Mouse (Mus musculus): ENCODE results near the gene Xirp2. TPM values are rescaled to one million over a fixed set of nuclear protein-coding genes. Genes with fewer than 3 reads are reported as not detected.

Xirp2 gene
- polyA plus RNA-seq (2012; rRNA removed) = not detected in 2 replicates

GRCm38 (mm10) chr2:67445780-67446179, at the start of gene Xirp2:
TSS of gene Xirp2 (plus strand) at chr2:67446002.

GRCm38 (mm10) chr2:67413425-67413824, 32.4 kb upstream of the Xirp2 start, which contains the start of gene Gm21830:
TSS of gene Gm21830 (plus strand) at chr2:67413725.

GRCm38 (mm10) chr2:67433081-67433480, 12.7 kb upstream of the Xirp2 start, which contains the start of gene Gm26727:
TSS of gene Gm26727 (minus strand) at chr2:67433181.

GRCm38 (mm10) chr2:67565480-67566331, 119.9 kb downstream of the Xirp2 start, which contains the start of gene B3galt1:
TSS of gene B3galt1 (plus strand) at chr2:67565871.

Other genes starting within 250 kb of the Xirp2 start
- gene Gm21830, start 32.3 kb upstream of the Xirp2 start, polyA plus RNA-seq (2012; rRNA removed) = not detected in 2 replicates
- not detected in 2 replicates for gene Gm26727, start 12.8 kb upstream of the Xirp2 start, polyA plus RNA-seq (2012; rRNA removed)
- gene B3galt1, start 119.9 kb downstream of the Xirp2 start, polyA plus RNA-seq (2012; rRNA removed) = 0.18 and 0.37 TPM in 2 replicates